Mouse (Mus musculus): ENCODE measurements around the gene Gm36245. TPM values are rescaled to one million over a fixed set of nuclear protein-coding genes. Genes with fewer than 3 reads are reported as not detected.
"Not testable (repeated sequence)": the region's sequence is repeated elsewhere in the genome, so short reads cannot be mapped to it uniquely, and the experiment has no call there.

Gm36245 gene
- total RNA-seq (2021), result not detected

DNA sequence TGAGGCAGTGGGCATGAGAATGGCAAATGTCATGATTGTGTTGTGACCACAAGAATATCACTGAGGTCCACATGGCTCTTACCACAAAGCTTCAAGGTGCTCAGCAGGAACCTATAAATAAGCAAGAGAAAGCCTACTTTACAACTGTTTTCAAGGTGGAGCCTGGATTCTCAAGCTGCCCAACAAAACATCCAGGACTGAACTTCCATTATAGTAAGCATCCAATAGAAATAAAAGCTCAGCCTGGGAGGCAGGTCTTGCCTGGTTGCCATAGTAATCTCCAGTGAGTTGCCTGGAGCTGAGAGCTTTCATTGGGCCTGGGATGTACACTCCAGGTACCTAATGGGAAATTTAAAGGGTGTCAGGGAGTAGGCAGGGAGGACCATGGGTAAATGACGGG lies at the start of gene Gm36245:
Gene Gm36245 (plus strand): TSS at position 301 of the 400 bp plus-strand sequence.
- DNase-seq, result no peak

DNA sequence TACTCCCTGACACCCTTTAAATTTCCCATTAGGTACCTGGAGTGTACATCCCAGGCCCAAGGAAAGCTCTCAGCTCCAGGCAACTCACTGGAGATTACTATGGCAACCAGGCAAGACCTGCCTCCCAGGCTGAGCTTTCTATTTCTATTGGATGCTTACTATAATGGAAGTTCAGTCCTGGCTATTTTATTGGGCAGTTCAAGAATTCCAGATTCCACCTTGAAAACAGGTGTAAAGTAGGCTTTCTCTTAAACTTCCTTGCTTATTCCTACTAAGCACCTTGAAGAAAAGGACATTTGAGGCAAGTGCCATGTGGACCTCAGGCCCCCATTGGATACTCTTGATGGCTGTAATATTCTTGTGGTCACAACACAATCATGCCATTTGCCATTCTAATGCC lies 37.3 kb upstream of the Gm36245 start, which contains the start of gene 1700025B11Rik:
Gene 1700025B11Rik (minus strand): TSS at position 101 of the 400 bp plus-strand sequence.
- no peak for DNase-seq

DNA sequence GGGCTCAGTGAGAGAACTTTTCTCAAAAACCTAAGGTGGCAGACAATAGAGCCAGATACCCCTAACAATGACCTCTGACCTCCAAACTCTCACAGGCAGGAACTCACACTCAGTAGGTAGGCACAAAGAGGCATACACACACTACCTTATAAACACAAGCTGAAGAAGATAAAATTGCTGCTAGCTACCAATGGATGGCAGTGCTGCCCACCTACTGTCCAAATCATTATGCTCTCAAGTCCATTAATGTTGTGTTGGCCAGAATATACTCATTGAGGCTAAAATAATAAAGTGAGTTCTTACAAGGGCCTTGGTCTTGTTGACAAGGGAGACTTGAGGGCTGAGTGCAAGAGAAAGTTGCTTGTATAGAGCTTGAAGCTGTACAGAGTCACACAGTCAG lies 35.8 kb upstream of the Gm36245 start:
- no peak for DNase-seq

DNA sequence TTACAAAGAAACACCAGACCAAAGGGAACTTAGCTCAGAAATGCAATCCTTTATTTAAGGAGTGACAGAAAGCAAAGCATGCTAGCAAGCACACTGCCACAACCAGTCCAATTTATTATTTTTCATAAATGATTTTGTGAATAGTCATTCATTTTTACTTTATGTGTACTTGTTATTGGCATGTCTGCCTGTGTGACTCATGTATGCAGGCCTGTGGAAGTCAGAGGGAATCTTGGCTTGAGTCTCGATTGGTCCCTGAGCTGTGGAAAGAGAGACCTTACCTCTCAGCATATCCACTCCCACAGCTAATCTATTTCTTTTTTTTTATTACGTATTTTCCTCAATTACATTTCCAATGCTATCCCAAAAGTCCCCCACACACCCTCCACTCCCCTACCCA lies 20.3 kb upstream of the Gm36245 start:
- DNase-seq, result no peak

DNA sequence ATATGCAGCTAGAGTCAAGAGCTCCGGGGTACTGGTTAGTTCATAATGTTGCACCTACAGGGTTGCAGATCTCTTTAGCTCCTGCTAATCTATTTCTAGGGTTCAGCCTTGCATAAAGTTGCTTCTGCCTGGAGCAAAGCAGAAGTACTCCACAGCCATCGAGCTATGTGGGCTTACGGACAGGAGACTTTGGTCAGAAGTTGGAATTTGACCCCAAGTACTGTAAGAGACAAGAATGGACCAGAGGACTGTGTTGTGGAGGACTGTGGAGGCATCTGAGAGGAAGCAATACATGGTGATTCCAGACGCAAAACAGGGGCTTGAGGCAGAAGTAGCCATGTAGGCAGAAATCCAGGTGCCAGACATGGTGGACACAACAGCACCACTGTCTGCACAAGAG lies 19.7 kb upstream of the Gm36245 start:
- DNase-seq, result no peak

DNA sequence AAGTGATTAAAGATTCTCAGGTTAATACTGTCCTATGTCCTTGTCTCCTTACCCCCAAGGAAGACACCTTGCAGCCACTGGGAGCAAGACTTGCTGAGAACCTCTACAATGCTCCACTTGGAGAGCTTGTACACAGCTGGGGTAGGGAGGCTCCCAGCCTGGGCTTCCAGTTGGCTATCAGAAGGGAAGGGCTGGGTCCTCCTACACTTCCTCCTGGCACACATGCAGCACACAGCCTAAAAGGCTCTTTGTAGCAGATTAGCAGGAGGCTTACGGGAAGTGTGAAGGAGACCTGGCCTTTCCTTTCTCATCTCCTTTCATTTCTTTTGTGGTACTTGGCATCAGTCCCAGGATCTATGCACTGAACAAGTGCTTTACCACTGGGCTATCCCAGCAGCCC lies 17.4 kb upstream of the Gm36245 start:
- peak; percentile 17 to 21 for DNase-seq

DNA sequence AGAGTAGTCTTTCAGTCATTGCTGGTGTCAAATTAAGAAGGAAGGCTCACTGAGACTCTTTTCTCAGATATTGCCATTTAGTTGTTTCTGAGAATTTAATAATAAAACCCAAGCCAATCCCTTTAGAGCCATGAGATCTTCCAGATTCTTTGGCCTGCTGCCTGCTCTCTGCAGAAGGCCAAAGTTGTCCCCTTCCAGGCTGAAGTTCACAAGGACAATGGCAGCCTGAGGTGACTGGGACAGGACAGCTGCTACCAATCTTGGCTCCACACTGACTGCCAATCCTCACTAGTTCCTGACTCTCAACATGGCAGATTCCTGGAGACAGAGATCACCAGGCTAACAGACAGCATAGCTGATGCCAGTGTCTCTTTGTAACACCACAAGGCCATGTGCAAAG lies 12.0 kb upstream of the Gm36245 start:
- no peak for DNase-seq

DNA sequence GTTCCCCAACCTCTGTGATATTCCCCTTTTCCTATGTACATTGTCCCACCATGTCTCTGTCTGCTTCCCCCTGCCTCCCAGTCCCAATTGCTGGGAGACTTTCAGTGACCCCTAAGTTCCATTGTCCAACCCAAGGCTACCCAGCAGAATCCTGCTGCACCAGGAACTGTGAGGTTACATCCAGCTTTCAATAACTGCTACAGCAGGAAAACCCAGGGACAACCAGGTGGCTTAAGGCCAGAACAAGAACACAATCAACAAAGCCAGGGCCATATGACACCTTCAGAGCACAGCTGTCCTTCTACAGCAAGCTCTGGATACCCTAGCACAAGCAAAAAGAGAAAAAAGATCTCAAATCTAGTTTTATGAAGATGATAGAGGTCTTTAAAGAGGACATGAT lies 10.1 kb upstream of the Gm36245 start:
- no peak for DNase-seq

DNA sequence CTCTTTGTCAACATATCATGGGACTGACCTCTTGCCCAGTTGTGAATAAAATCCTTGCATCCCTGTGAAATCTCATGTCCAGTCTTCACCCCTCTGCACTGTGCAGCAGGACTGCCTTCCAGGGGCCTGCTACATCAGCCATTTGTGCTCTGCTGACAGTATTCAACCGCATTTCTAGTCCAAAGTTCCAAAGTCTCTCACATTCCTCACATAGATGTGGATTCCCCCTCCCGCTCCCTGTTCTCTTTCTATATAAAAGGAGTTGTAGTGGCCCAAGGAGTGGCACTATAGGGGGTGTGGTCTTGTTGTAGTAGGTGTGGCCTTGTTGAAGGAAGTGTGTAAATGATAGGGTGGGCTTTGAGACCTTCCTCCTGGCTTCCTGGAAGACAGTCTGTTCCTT lies 8.2 kb upstream of the Gm36245 start:
- DNase-seq, result no peak

DNA sequence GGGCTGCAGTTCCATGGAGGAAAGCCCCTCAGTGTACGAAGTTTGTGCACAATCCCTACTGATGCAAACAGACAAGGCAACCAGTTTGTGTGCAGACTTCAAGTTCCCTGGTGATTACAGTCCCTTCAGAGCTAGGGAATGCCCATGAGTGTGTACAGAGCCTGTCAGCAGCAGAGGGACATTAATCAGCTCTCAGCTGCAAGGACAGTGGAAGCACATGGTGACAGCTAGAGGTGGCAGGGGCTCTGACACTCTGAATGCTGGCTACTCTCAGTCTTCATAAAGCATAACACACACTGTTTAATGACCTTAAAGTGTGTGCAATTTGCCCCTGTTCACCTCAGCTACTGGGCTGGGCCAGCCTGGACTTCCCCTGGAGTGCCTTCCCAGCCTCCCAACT lies 5.5 kb upstream of the Gm36245 start:
- no peak for DNase-seq

DNA sequence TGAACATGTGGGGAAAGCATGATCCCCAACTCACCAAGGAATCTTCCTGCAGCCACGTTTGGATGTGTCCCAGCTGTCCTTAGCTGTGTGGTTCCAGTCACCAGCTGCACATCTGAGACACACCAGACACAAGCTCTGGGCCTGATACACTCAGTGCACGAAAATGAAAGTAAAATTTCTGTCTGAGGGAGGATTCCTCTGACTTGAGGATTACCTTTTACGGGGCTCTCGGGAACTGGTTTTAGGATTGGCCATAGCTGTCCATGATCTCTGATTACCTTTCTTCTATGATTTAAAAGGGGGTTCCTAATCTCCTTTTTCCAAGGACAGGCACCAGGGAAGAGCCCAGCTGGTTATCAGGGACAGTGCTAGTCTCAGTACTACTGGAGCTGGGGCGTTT lies 3.1 kb upstream of the Gm36245 start, which contains the start of gene Apol10b:
Gene Apol10b (minus strand): TSS at position 165 of the 400 bp plus-strand sequence.
- DNase-seq, result no peak

DNA sequence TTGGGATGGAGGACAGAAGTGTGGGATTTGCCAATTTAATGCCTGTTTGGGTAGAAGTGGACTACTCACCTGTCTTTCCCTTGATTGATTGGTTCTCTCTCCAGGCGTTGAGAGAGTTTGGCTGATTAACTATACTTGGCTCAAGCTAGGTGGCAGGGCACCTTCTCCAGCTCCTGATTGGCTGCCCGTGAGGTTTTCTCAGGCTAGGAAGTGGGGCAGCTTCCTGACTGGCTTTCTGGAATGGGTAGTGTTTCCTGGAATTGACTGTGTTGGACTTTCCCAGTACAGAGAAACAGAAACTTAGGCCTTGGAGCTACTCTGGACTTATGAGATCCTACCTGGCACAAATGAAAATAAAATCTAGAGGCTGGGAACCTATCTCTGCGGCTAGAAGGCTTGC lies 629 bp upstream of the Gm36245 start:
- DNase-seq, result no peak

DNA sequence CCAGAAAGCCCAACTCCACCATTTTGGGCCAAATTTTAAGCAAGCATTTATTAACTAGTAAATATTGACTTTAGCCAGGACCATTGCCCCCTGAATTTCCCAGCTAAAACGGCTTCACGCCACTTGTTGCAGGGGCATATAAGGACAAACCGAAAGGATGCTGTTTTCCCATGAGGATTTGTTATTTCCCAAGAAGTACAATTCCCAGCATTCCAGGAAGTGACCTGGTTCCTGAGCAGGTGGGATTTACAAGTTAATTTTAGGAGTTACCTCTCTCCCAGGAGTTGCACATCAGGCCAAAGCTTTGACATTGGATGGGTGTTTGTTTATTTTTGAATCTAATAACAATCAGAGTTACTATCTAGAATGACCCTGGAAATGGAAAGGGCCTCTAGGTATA lies 7.0 kb downstream of the Gm36245 start:
- DNase-seq, result no peak

DNA sequence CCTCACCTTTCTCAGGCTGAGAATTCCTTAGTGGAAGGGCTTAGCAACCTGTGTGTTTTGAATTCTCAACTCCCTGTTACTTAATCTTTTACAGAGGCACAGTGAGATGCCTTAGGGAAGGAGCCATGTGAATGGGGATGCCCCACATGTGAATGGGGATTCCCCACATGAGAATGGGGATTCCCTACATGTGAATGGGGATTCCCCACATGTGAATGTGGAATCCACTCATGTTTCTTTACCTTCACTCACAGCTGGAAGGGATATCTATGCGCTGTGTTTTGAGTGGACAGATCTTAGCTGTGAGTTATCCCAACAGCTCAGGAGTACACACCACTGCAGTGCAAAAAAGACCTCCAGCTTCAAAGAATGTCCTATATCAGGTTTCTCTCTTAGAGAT lies 25.7 kb downstream of the Gm36245 start:
- no peak for DNase-seq

DNA sequence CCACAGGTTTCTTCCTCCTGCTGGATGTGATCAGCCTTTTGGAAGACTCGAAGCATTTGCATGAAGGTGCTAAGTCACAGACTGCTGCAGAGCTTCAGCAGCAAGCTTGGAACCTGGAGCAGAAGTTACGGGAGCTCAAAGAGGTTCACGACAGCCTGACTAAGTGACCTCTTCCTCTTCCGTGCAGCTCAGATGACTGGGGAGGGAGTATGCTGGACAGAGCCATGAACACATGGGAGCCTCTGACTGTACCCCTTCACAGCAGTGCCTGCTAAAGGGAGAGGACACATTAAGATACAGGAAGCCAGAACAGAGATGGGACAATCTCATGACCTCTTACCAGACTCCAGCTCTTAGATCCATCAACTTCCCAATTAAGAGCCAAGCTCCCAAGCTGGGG lies 27.4 kb downstream of the Gm36245 start:
- not testable (repeated sequence) for DNase-seq

DNA sequence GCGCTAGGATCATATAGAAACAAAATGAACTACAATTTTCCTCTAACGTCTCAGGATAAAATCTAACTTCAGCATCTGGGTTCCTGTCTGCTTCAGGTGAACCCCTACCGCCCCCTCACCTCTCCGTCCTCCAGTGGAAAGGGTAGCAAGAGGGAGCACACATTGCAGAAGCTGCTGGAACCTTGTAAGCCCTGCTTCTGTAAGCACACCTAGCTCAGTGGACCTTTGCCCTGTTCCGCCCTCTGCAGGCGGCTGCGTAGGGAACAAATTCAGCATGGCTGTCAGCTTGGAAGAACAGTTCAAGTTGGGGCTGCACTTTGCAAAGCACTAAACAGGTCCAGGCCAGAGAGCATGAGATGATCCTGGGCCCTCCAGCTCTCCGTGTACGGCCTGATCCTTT lies 29.6 kb downstream of the Gm36245 start:
- DNase-seq, result not testable (repeated sequence)

DNA sequence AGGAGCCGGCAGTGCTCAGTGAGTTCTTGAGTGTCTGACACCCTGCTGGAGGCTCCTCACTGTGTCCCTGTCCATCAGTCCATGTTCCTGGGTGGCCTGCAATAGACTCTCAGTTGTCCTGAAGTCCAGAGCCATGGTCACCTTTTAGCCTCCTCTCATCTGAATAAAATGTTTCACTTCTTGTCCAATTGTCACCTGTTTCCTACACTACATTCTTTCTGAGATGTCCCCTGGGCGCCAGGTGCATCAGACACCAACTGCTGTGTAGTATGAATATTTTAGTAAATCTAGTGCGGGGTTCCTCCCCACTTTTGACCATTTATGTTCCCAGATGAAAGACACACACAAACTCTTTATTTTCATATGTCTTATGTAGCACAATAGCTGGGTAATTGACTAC lies 30.8 kb downstream of the Gm36245 start:
- not testable (repeated sequence) for DNase-seq

DNA sequence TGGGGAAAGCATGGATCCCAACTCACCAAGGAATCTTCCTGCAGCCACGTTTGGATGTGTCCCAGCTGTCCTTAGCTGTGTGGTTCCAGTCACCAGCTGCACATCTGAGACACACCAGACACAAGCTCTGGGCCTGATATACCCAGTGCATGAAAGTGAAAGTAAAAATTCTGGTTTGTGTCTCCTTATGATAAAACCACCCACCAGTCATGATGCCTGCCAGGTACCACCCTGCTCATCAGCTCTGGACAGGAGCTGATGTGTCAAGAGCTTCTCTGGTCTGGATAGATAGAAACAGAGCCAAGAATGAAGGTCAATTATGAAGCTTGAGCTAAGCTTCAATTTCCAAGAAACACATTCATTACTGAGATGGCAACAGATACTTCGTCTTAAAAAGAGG lies 44.1 kb downstream of the Gm36245 start, which contains the start of gene Apol11b:
Gene Apol11b (minus strand): TSS at position 111 of the 400 bp plus-strand sequence.
- not testable (repeated sequence) for DNase-seq

DNA sequence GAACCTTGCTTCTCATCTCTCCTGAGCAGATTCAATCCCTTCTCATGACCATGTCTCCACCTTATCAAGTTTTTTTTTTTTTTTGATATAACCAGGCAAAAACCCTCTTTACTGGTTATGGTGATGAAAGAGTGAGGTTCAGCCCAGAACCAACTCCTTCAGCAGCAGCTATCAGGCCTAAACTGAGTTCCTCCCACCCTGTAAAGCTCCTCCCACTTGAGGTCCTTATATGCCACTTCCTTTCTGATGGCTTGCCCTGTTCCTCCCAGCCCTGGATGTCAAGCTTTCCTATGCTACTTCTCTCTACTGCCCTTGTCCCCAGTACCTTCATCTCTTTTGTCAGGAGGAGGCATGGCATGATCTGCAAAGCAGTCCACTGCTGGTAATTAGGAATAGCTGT lies 52.1 kb downstream of the Gm36245 start:
- DNase-seq, result not testable (repeated sequence)

Other genes with a start within 250 kb of the Gm36245 start
- under 1 TPM in 1 of 2 experiments, not detected in 1; 0.15 TPM for gene Apol7a, start 200.1 kb upstream of the Gm36245 start, total RNA-seq (2021)
- gene Apol9a, start 188.1 kb upstream of the Gm36245 start, total RNA-seq (2021), result not detected
- gene Apol7b, start 151.8 kb upstream of the Gm36245 start, total RNA-seq (2021), result not detected
- not detected for gene Apol10a, start 122.2 kb upstream of the Gm36245 start, total RNA-seq (2021)
- gene Apol11a, start 91.0 kb upstream of the Gm36245 start, total RNA-seq (2021), result not detected
- not detected for gene Apol7c, start 65.9 kb upstream of the Gm36245 start, total RNA-seq (2021)
- not detected for gene 1700025B11Rik, start 37.4 kb upstream of the Gm36245 start, total RNA-seq (2021)
- gene Apol10b, start 3.1 kb upstream of the Gm36245 start, total RNA-seq (2021), result under 1 TPM; 0.20 to 0.38 TPM
- not detected for gene Apol11b, start 44.0 kb downstream of the Gm36245 start, total RNA-seq (2021)
- gene Apol7e, start 99.6 kb downstream of the Gm36245 start, total RNA-seq (2021), result not detected
- gene Apol9b, start 129.8 kb downstream of the Gm36245 start, total RNA-seq (2021), result not detected
- gene Apol8, start 157.7 kb downstream of the Gm36245 start, total RNA-seq (2021), result 1 to 10 TPM; 4.0 to 6.7 TPM
- gene Myh9, start 242.9 kb downstream of the Gm36245 start, total RNA-seq (2021), result 100 to 1,000 TPM in 1 of 2 experiments, 10 to 100 TPM in 1; 92.4 to 103 TPM

All from layer of hippocampus, postnatal 36 days (tissue).